Comparison of ENCODE assay signal across 22 mouse cellular contexts in genomic region chr16:34044539-34044938, GRCm38 (mm10).
DNase-seq lines count a peak whose midpoint lies in the region; ATAC-seq and TF ChIP-seq lines count a peak whose summit lies in the region.
"Had no signal": no experiment of that assay in that cellular context is flagged by ENCODE, and none has a peak within 500 bp of the region (broad histone marks: within the 10 kb centered on the region; RNA-seq: fewer than 3 reads in every experiment).

No protein-coding gene starts in this region.

- no peak overlapping the region for H3K27ac ChIP-seq in heart, embryonic 13.5 days (replicated peaks)
- peak overlapping the region; percentile 36; the same call in 1 of the 2 replicates for H3K27ac ChIP-seq in MEL (ENCODE audit: control insufficient read depth, low read depth, low read length)
- H3K27ac ChIP-seq in intestine, postnatal 0 days (ENCODE audit: low read depth, low read length) = no peak overlapping the region
- H3K27ac ChIP-seq in liver, embryonic 15.5 days (replicated peaks) = no peak overlapping the region
- H3K27ac ChIP-seq in kidney, embryonic 15.5 days = no peak overlapping the region
- H3K27ac ChIP-seq in midbrain, embryonic 15.5 days = no peak overlapping the region
- H3K27ac ChIP-seq: forebrain, embryonic 15.5 days; hindbrain, embryonic 14.5 days; kidney, postnatal 0 days; limb, embryonic 10.5 days; macrophage had no signal

- H3K27me3 ChIP-seq in heart, embryonic 13.5 days (replicated peaks) = no peaks in the 10 kb centered on the region
- no peaks in the 10 kb centered on the region for H3K27me3 ChIP-seq in MEL (ENCODE audit: control insufficient read depth in 1 of 2, insufficient read depth in 2 of 2, low read length in 2 of 2)
- H3K27me3 ChIP-seq in intestine, postnatal 0 days (replicated peaks; ENCODE audit: control insufficient read depth, insufficient read depth, low read length) = no peaks in the 10 kb centered on the region
- no peaks in the 10 kb centered on the region for H3K27me3 ChIP-seq in liver, embryonic 15.5 days
- H3K27me3 ChIP-seq in kidney, embryonic 15.5 days = no peaks in the 10 kb centered on the region
- H3K27me3 ChIP-seq in midbrain, embryonic 15.5 days (replicated peaks) = no peaks in the 10 kb centered on the region
- H3K27me3 ChIP-seq: forebrain, embryonic 15.5 days had no signal

- no peak for TF ChIP-seq POLR2A in MEL (IDR thresholded peaks at IDR 0.05; ENCODE audit: control insufficient read depth in 1 of 2, insufficient read depth in 1 of 2, low read depth in 1 of 2, low read length in 2 of 2, poor library complexity in 1 of 2)

- H3K4me3 ChIP-seq in heart, embryonic 13.5 days = no peak overlapping the region
- H3K4me3 ChIP-seq in MEL (ENCODE audit: control insufficient read depth in 1 of 2, insufficient read depth in 1 of 2, low read depth in 2 of 2, low read length in 2 of 2) = no peak overlapping the region
- no peak overlapping the region for H3K4me3 ChIP-seq in intestine, postnatal 0 days (ENCODE audit: low read depth, low read length)
- no peak overlapping the region for H3K4me3 ChIP-seq in liver, embryonic 15.5 days (replicated peaks)
- H3K4me3 ChIP-seq in kidney, embryonic 15.5 days (replicated peaks) = no peak overlapping the region
- no peak overlapping the region for H3K4me3 ChIP-seq in midbrain, embryonic 15.5 days
- H3K4me3 ChIP-seq: erythroblast, embryonic 14.5 days; forebrain, embryonic 15.5 days; limb, embryonic 10.5 days; myocyte had no signal

- WGBS in heart, embryonic 13.5 days = 62% methylated on average over 8 of the region's 8 CpGs
- 57% methylated on average over 8 of the region's 8 CpGs for WGBS in intestine, postnatal 0 days
- WGBS in liver, embryonic 15.5 days (ENCODE audit: insufficient replicate concordance) = 39% methylated on average over 8 of the region's 8 CpGs
- WGBS in kidney, embryonic 15.5 days = 85% methylated on average over 8 of the region's 8 CpGs
- WGBS in midbrain, embryonic 15.5 days = 89% methylated on average over 8 of the region's 8 CpGs

- no peaks in the 10 kb centered on the region for H3K9me3 ChIP-seq in heart, embryonic 13.5 days
- H3K9me3 ChIP-seq in MEL (replicated peaks; ENCODE audit: insufficient read depth, low read length) = no peaks in the 10 kb centered on the region
- no peaks in the 10 kb centered on the region for H3K9me3 ChIP-seq in intestine, postnatal 0 days (ENCODE audit: control insufficient read depth)
- H3K9me3 ChIP-seq in liver, embryonic 15.5 days (replicated peaks) = no peaks in the 10 kb centered on the region
- no peaks in the 10 kb centered on the region for H3K9me3 ChIP-seq in kidney, embryonic 15.5 days (replicated peaks)
- no peaks in the 10 kb centered on the region for H3K9me3 ChIP-seq in midbrain, embryonic 15.5 days
- H3K9me3 ChIP-seq: forebrain, embryonic 15.5 days; G1E; limb, embryonic 10.5 days had no signal

- ATAC-seq in heart, embryonic 13.5 days (ENCODE audit: extremely low read depth, insufficient number of reproducible peaks, low FRiP score, low TSS enrichment) = no peak
- ATAC-seq in intestine, postnatal 0 days = 0 out of 2 replicates have a peak, but pooled peaks have one; percentile 29
- peak; percentile 78 for ATAC-seq in liver, embryonic 15.5 days (ENCODE audit: insufficient read depth)
- no peak for ATAC-seq in kidney, embryonic 15.5 days (replicated peaks; ENCODE audit: low FRiP score)
- no peak for ATAC-seq in midbrain, embryonic 15.5 days (replicated peaks)
- ATAC-seq: forebrain, embryonic 15.5 days had no signal

- H3K36me3 ChIP-seq in heart, embryonic 13.5 days = peaks cover 46% of the 10 kb centered on the region
- peaks cover 0 to 39% of the 10 kb centered on the region in 2 experiments; a peak in 2 of 4 replicates for H3K36me3 ChIP-seq in MEL (ENCODE audit: control insufficient read depth in 1 of 2, insufficient read depth in 2 of 2, low read length in 2 of 2)
- no peaks in the 10 kb centered on the region for H3K36me3 ChIP-seq in intestine, postnatal 0 days (ENCODE audit: control insufficient read depth, insufficient read depth)
- H3K36me3 ChIP-seq in liver, embryonic 15.5 days (replicated peaks) = no peaks in the 10 kb centered on the region
- peaks cover 2% of the 10 kb centered on the region; the same call in 1 of the 2 replicates for H3K36me3 ChIP-seq in kidney, embryonic 15.5 days
- H3K36me3 ChIP-seq in midbrain, embryonic 15.5 days (replicated peaks) = peaks cover 10% of the 10 kb centered on the region; the same call in 1 of the 2 replicates
- H3K36me3 ChIP-seq: G1E; limb, embryonic 10.5 days had no signal

- no peak for TF ChIP-seq CTCF in MEL (IDR thresholded peaks at IDR 0.05 in 2 of 3, conservative IDR thresholded peaks at IDR 0.05 in 1 of 3; ENCODE audit: control insufficient read depth in 1 of 3, insufficient read depth in 1 of 3, low read depth in 2 of 3, low read length in 3 of 3, poor library complexity in 1 of 3, severe bottlenecking in 1 of 3)
- TF ChIP-seq CTCF in intestine, postnatal 0 days (IDR thresholded peaks at IDR 0.05; ENCODE audit: low read depth) = no peak

- intact Hi-C loops in heart, postnatal 36 days (cut with DNase I) = no loop called here

- 0 out of 2 replicates have a peak overlapping the region, but pooled peaks have one; percentile 4 for H3K9ac ChIP-seq in heart, embryonic 13.5 days
- no peak overlapping the region for H3K9ac ChIP-seq in MEL (ENCODE audit: control insufficient read depth, low read depth, low read length, poor library complexity, severe bottlenecking)
- no peak overlapping the region for H3K9ac ChIP-seq in intestine, postnatal 0 days (ENCODE audit: low read depth, low read length)
- H3K9ac ChIP-seq in liver, embryonic 15.5 days = no peak overlapping the region
- no peak overlapping the region for H3K9ac ChIP-seq in kidney, embryonic 15.5 days
- H3K9ac ChIP-seq in midbrain, embryonic 15.5 days = no peak overlapping the region
- H3K9ac ChIP-seq: forebrain, embryonic 15.5 days; hindbrain, embryonic 14.5 days had no signal

- DNase-seq in heart, postnatal 36 days = no peak
- DNase-seq in MEL (ENCODE audit: low read depth, low spot score) = peak; percentile 84
- no peak for DNase-seq in adrenal gland, adult (ENCODE audit: inconsistent age in 2 of 2, low spot score in 1 of 2)
- DNase-seq: adrenal gland, adult 2 months; cerebellum, adult 8-10 months; gastrocnemius, postnatal 36 days; midbrain, embryonic 14.5 days; thymus, adult 2 months had no signal

- H3K4me2 ChIP-seq in heart, embryonic 13.5 days = no peak overlapping the region
- no peak overlapping the region for H3K4me2 ChIP-seq in intestine, postnatal 0 days (replicated peaks; ENCODE audit: low read depth)
- H3K4me2 ChIP-seq in liver, embryonic 15.5 days = no peak overlapping the region
- H3K4me2 ChIP-seq in kidney, embryonic 15.5 days = no peak overlapping the region
- no peak overlapping the region for H3K4me2 ChIP-seq in midbrain, embryonic 15.5 days
- H3K4me2 ChIP-seq: forebrain, embryonic 15.5 days; heart, embryonic 11.5 days; hindbrain, embryonic 14.5 days had no signal

- TF ChIP-seq EP300 in MEL (IDR thresholded peaks at IDR 0.05; ENCODE audit: low read depth in 1 of 2, low read length in 2 of 2) = peak in 1 of 2 experiments; percentile 59; a peak in 3 of 4 replicates

- TF ChIP-seq RAD21 in MEL (IDR thresholded peaks at IDR 0.05; ENCODE audit: low read depth, low read length) = no peak

- peaks cover 41% of the 10 kb centered on the region for H3K4me1 ChIP-seq in heart, embryonic 13.5 days
- H3K4me1 ChIP-seq in MEL (ENCODE audit: control insufficient read depth in 1 of 2, insufficient read depth in 2 of 2, low read length in 2 of 2) = peaks cover 20 to 44% of the 10 kb centered on the region in 2 experiments
- no peaks in the 10 kb centered on the region for H3K4me1 ChIP-seq in intestine, postnatal 0 days (replicated peaks; ENCODE audit: control insufficient read depth, insufficient read depth, low read length)
- peaks cover 63% of the 10 kb centered on the region for H3K4me1 ChIP-seq in liver, embryonic 15.5 days (replicated peaks)
- H3K4me1 ChIP-seq in kidney, embryonic 15.5 days = no peaks in the 10 kb centered on the region
- H3K4me1 ChIP-seq in midbrain, embryonic 15.5 days = no peaks in the 10 kb centered on the region
- H3K4me1 ChIP-seq: forebrain, embryonic 15.5 days; limb, embryonic 10.5 days had no signal

- no peaks in the 10 kb centered on the region for H3K79me2 ChIP-seq in MEL (ENCODE audit: control insufficient read depth, insufficient read depth, low read length, poor library complexity)

TF ChIP-seq in MEL, 35 proteins besides CTCF, POLR2A, EP300 and RAD21:
- TF ChIP-seq TAL1 (IDR thresholded peaks at IDR 0.05; ENCODE audit: low read length) (peak; percentile 68), GATA1 (IDR thresholded peaks at IDR 0.05; ENCODE audit: low read depth, low read length) (peak; percentile 68), HCFC1 (IDR thresholded peaks at IDR 0.05; ENCODE audit: low read depth, low read length) (no peak), TBP (IDR thresholded peaks at IDR 0.05; ENCODE audit: low read depth, low read length) (peak; percentile 30; the same call in 1 of the 2 replicates), MAFK (IDR thresholded peaks at IDR 0.05; ENCODE audit: borderline replicate concordance, low read depth, low read length) (no peak), TCF12 (IDR thresholded peaks at IDR 0.05; ENCODE audit: low read depth, low read length) (peak; percentile 56; the same call in 1 of the 2 replicates), MXI1 (IDR thresholded peaks at IDR 0.05; ENCODE audit: low read depth, low read length) (0 out of 2 replicates have a peak, but pooled peaks have one; percentile 25), JUND (IDR thresholded peaks at IDR 0.05; ENCODE audit: low read depth, low read length) (no peak), SIN3A (IDR thresholded peaks at IDR 0.05; ENCODE audit: low read length) (peak; percentile 38; the same call in 1 of the 2 replicates), RCOR1 (IDR thresholded peaks at IDR 0.05; ENCODE audit: low read depth, low read length) (peak; percentile 69)

Comparison
In these comparisons a context has a peak if more than half of its experiments do, and no peak if none do; other contexts are left out.
1. ATAC-seq: peak in intestine, postnatal 0 days (single experiment) and liver, embryonic 15.5 days (single experiment); none in heart, embryonic 13.5 days (single experiment), kidney, embryonic 15.5 days (single experiment) and midbrain, embryonic 15.5 days (single experiment).